Mouse (Mus musculus) stomach, postnatal 0 days (tissue): ENCODE data around the gene Ocel1.

Experiments
- CTCF ChIP-seq: IDR thresholded peaks from 2 replicates; pipeline ENCODE4 v1.5.1; 2016; ENCODE audit warnings: antibody characterized with exemption, low read depth, mild to moderate bottlenecking, moderate library complexity
- EP300 ChIP-seq: optimal IDR thresholded peaks from 2 replicates; pipeline ENCODE3; 2016; ENCODE audit warnings: antibody characterized with exemption

- TF ChIP-seq EP300: no peak
- no peak for TF ChIP-seq CTCF
These were observed 19.6 kb upstream of the Ocel1 start for GRCm38 (mm10) chr8:71351520-71351919.
